Mouse (Mus musculus): Measurements from ENCODE around the gene Men1.
"Not testable (repeated sequence)": the region's sequence is repeated elsewhere in the genome, so short reads cannot be mapped to it uniquely, and the experiment has no call there.

The Men1 gene

GRCm38 (mm10) chr19:6305517-6306115 lies 29.2 kb upstream of the Men1 start:
- DNase-seq: no peak

- DNase-seq: peak; percentile 96
Observed at GRCm38 (mm10) chr19:6306137-6306551, 28.6 kb upstream of the Men1 start, which contains the start of gene Cdc42bpg. Gene Cdc42bpg (plus strand): TSS chr19:6306456.

GRCm38 (mm10) chr19:6306586-6306985 lies 28.2 kb upstream of the Men1 start:
- DNase-seq: peak; percentile 85

- DNase-seq: no peak
Observed at GRCm38 (mm10) chr19:6307733-6308531, 26.8 kb upstream of the Men1 start.

- no peak for DNase-seq
Observed at GRCm38 (mm10) chr19:6310181-6310580, 24.6 kb upstream of the Men1 start.

GRCm38 (mm10) chr19:6311783-6312182 lies 23.0 kb upstream of the Men1 start:
- not testable (repeated sequence) for DNase-seq

- no peak for DNase-seq
Observed at GRCm38 (mm10) chr19:6313796-6314195, 21.0 kb upstream of the Men1 start.

- no peak for DNase-seq
Observed at GRCm38 (mm10) chr19:6314513-6314912, 20.3 kb upstream of the Men1 start.

GRCm38 (mm10) chr19:6315573-6315972 lies 19.2 kb upstream of the Men1 start:
- DNase-seq: no peak

GRCm38 (mm10) chr19:6318145-6318544 lies 16.6 kb upstream of the Men1 start:
- DNase-seq: no peak

- DNase-seq: peak; percentile 32
Observed at GRCm38 (mm10) chr19:6321358-6321757, 13.4 kb upstream of the Men1 start.

GRCm38 (mm10) chr19:6321786-6322621 lies 12.8 kb upstream of the Men1 start:
- DNase-seq: no peak

GRCm38 (mm10) chr19:6324751-6325150 lies 10.0 kb upstream of the Men1 start:
- DNase-seq: no peak

- no peak for DNase-seq
Observed at GRCm38 (mm10) chr19:6331178-6331577, 3.6 kb upstream of the Men1 start.

- peak; percentile 69 for DNase-seq
Observed at GRCm38 (mm10) chr19:6331719-6332516, 2.9 kb upstream of the Men1 start.

GRCm38 (mm10) chr19:6333761-6334595 lies 801 bp upstream of the Men1 start:
- no peak for DNase-seq

GRCm38 (mm10) chr19:6335458-6335827 lies 664 bp downstream of the Men1 start:
- DNase-seq: peak; percentile 42

- no peak for DNase-seq
Observed at GRCm38 (mm10) chr19:6336920-6337319, 2.1 kb downstream of the Men1 start.

GRCm38 (mm10) chr19:6338171-6338570 lies 3.4 kb downstream of the Men1 start:
- no peak for DNase-seq

GRCm38 (mm10) chr19:6338716-6339115 lies 3.9 kb downstream of the Men1 start:
- DNase-seq: no peak

GRCm38 (mm10) chr19:6339191-6339590 lies 4.4 kb downstream of the Men1 start:
- no peak for DNase-seq
